Mouse (Mus musculus) urinary bladder, postnatal 10 days (tissue): ENCODE data around the gene AC131692.1.

Experiments used
- DNase-seq: peaks from one replicate; pipeline ENCODE4 v3.0.0; 2022; ENCODE audit warnings: low spot score

The AC131692.1 gene

DNA sequence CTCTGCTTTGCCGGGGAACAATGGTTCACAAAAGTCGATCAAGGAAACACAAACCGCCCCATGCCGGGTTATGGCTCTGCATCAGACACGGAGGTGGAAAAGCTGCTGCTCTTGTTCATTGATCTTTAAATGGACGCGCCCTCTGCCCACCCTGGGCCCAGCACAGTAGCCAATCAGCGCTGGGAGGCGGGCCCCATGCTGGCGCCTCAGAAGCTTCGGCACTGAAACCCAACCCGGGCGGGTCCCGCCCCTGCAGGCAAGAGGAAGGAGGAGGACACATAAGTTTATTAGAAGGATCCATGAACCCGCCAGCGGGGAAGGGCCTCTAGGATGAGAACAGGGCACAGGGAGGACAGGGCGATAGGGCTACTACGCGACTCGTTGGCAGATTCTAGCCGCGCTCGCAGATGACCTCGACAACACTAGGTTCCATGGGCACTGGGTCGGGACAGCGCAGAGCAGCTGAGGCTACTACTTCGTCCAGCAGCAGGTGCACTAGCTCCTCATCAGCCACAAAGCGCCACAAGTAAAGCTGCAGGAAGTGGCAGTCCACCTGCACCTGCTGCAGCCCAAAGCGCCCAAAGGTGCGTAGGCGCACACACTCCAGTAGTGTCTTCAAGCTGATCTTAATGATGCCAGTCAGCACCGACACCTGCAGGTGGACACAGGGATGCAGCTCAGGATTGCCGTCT, 26.3 kb upstream of the AC131692.1 start, which contains the start of gene Tm7sf2:
Gene Tm7sf2, minus strand, starts transcription at position 650 of the 692 bp plus-strand sequence.
- peak; percentile 64 for DNase-seq

DNA sequence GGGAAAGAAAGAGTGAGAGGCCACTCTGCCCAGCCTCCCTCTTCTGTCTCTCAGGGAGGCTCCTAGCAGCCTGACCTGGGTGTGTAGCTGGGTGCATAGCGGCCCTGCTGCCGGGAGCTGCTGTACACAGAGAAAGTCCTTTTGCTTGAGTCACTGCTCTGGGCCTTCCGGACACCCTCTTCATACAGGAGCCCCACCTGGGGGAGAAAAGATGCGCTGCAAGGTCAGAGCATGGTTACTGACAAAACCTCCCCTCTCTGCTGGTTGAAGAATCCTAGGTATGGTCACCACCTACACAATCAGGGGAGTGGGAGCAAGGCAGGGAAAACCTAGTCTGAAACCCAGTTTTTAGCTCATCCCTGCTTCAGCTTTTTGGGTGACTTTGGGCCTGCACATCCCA, 25.3 kb upstream of the AC131692.1 start:
- no peak for DNase-seq

DNA sequence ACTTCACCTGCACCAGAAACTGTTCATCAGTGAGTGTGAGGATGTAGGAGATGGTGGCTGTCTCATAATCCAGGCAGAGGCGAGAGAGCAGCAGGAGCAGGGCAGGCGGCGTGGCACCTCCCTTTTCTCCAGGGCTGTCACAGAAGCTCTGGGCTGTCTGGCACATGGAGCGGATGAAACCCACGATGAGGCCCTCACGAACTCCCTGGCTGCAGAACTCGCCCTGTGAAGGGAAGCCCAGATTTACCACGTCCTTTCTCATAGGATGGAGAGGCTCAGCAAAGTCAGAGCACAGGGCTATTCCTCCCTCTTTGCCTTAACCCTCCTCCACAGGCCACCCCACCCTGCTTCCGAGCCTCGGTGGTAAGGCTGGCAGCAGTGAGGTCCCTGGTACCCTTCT, 24.4 kb upstream of the AC131692.1 start:
- DNase-seq: no peak

DNA sequence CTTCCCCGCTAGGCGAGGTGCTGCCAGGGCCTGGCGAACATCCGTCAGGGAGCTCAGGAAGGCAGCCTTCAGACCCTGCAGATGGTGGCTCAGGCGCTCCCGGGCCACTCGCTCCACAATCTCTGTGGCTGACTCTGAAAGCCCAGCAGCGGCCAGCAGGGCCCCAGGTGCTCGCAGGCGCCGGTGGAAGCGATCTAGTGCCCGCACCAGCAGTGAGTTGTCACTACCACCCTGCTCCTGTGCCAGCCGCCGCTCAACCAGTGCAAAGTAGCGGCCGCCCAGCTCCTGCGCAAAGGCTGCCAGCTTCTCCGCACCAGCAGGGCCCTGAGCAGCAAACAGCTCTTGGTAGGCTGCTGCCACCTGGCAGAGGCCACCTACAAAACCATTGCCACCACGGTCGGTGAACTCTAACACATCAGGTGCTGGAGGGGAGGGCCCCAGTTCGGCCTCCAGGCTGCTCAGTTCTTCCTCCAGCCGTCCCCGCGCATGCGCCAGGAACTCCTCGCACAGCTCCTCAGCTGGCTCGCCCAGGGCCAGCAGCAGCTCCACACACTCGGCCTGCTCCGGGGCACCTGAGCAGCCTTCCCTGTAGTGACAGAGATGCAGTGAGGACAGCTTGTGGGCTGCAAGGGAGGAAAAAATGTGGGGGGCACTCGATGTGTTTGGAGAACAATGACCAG, 23.5 kb upstream of the AC131692.1 start:
- DNase-seq: no peak

DNA sequence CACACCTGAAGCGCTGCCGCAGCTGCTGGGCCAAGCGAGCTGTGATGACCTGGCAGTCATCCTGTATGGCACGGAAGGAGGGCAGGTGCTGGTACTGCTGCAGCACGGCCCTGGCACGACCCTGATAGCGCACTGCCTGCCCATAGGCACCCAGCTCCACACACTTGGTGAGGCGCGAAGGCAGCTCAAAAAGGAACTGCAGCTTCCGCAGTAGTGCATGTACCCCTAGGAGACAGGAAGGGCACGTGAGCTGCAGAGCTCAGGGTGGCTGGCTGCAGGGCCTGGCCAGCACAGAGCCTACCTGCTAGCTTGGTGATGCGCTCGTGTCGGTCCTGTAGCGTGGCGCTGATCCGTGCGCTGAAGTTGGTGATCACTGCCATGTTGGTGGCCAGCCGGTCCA, 23.0 kb upstream of the AC131692.1 start:
- no peak for DNase-seq

DNA sequence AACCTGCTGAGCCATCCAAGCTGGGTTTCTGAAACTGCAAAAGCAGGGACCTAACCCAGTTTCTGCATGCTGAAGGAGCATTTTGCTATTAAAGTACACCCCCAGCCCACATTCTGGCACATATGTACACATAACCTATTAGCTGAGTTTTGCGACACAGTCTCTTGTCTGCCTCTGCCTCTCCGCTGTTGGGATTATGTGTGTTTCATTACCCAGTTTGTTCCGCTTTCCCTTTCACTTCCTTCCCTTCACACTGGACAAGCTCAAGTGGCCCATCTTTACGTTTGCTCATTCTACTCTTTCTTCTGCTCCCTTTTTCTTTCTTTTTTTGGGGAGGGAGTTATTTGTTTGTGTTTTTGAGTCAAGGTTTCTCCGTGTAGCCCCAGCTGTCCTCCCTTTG, 20.3 kb upstream of the AC131692.1 start:
- DNase-seq: no peak

DNA sequence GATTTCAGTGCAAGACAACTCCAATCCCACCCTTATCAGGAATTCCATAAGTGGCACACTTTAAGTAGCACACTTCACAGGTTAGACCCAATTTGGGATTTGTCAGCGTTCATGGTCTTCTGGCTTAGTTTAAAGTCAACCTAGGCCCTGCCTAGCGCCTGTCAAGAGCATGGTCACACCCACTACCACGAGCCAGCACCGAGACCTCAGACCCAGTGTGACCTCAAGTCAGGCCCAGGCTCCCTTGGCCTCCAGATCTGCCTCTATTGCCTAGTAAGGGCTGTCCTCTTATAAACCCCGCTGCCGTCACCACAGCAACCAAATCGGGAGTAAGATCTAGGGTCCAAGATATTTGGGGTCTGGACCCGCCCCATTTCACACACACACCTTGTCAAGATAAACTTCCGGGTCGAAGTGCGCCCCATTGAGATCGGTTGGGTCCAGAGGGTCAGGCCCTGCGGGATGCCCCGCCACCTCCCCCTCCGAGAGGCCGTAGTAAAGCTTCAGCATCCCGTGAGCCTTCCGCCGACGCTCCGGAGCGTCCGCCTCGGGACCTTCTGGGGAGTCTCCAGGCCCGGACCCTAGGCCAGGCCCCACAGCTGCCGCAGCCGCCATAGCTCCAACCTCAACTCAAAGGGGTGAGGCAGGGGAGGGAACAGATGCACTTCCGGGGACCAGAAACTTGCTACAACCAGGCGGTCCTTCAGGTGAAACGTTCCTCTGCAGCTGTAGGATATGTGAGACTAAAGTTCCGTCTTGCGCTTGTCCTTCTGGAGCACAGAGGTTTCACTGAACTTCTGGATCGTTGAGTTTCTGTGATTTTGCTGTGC, 17.4 kb upstream of the AC131692.1 start, which contains the start of gene Vps51:
Gene Vps51, minus strand, starts transcription at position 668 of the 830 bp plus-strand sequence.
- peak; percentile 38 for DNase-seq

DNA sequence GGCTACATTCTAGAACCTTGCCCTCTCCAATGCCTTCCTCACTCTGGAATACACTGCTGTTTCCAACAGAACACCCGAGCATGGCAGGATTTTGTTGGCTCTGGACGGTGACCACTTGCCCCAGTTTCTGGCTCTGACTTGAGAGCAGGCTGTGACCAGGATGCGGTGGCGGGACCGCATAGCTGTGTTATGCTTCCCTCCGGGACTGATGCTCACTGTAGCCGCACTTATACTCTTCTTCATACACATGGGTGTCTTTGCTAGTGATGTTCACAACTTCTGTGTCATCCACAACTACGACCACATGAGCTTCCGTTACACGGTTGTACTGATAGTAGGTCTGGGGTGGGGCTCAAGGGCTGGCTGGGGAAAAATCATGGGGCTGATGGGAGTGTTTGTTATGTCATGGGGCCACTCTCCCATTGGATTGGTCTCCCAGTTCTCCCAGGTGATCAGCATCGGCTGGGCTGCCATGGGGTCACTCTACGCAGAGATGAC, 14.2 kb upstream of the AC131692.1 start, which contains the start of gene Tmem262:
Gene Tmem262, plus strand, starts transcription at position 51 of the 498 bp plus-strand sequence.
- no peak for DNase-seq

DNA sequence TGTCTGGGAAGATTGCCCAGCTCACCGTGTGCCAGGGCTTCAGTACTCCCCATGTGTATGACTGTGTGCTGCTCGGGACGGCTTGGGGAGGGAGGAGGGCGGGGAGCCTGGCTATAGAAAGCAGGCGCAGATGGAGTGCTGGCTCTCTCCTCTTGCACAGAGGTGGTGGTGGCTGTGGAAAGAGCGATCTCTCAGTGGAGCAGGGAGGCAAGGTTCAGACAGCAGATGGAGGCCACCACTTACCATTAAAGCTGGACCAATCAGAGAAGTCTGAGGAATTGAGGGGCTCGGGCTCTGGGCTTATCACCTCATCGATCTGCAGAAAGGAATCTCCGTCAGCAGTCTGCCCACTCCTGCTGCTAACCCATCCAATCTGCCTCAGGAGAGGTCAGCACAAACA, 12.1 kb upstream of the AC131692.1 start, which contains the start of gene Gm28374:
Gene Gm28374, minus strand, starts transcription at position 101 of the 400 bp plus-strand sequence.
- DNase-seq: no peak

DNA sequence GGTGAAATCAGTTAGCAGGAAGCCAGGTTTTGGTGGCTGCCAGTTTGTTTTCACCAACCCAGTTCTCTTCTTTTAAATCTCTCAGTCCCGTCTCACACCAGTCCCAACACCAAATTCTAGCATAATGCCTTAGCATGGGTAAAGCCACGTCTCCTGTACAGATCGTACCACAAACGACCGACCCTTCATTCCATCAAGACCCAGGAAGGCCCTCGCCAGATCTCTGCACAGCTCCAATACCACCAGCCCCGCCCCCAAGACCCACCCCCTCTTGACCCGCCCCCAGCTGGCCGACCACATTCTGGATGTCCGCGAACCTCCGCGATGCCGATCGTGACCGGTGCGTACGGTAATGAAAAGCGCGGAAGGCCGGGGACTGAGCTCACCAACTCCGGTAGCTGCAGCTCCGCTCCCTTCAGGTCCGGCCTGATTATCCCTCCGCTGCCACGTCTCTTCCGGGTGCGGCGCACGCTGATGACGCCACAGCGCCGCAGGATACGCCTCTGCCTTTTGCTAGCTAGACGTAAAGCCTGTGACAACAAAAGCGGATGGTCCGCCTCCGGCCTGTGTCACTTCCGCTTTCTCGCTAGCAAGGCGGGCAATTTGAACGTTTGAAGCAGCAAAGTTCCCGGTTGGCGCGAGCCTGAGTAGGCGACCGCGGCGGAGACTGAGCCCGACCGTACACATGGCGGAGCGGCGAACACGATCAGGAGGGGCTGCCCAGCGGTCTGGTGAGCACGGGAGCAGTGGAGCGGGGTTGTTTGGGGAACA, 9.6 kb upstream of the AC131692.1 start, which contains the start of the genes Zfpl1 and Cdca5:
Gene Zfpl1, minus strand, starts transcription at position 479 of the 771 bp plus-strand sequence.
Gene Cdca5, plus strand, starts transcription at position 506 of the 771 bp plus-strand sequence.
- peak; percentile 83 for DNase-seq

DNA sequence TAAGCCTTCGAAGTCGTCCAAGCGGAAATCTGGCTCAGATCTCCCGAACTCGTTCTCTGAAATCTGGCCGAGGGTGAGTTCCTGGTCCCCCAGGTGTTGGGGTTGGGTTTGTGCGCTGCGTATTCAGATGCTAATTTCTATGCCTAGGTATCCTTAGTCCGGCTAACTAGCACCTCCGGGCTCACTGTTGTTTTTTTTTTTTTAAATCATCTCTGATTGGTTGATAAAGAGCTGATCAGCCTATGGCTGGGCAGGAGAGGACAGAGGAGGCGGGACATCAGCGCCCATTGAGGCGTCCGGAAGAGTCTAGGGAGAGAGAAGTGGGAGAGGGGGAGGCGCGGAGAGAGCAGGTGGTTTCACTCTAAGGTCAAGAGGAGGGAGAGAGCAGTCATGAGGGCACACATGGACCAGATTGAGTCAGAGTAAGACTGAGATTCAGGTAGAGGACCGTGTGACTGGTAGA, 8.8 kb upstream of the AC131692.1 start:
- DNase-seq: no peak

DNA sequence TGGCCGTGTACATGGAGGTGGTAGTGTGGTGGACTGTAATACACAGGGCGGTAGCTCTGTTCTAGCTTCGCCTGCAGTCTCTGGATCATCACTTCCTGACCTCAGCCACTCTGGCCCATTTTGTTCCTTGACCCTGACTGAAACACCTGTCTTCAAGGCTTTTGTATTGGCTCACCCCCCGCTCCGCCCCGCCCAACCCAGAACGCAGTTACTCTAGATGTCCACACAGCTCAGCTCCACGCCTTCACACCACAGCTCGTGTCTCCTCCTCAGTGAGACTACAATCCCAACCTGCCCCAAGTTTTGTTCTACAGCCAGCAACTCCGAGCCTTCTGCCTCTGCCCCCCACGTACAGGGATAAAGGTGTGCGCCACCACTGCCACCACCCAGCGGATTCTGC, 5.4 kb upstream of the AC131692.1 start:
- no peak for DNase-seq

DNA sequence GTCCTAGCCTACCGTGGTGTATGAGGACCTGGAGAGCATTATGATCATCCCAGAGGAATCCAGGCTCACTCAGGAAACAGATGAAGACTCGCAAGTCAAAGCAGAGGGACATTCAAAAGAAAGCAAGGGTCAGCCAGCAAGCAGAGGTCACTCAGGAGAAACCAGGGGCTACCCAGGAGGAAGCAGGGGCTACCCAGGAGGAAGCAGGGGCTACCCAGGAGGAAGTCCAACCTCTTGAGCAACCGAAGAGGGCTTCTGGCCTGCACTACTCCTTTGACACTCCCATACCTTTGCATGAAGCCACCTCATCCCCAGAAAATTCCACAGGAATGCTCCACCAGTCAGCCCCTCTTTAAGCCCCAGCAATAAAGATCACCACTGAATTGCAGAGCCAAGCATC, 3.6 kb downstream of the AC131692.1 start:
- no peak for DNase-seq

DNA sequence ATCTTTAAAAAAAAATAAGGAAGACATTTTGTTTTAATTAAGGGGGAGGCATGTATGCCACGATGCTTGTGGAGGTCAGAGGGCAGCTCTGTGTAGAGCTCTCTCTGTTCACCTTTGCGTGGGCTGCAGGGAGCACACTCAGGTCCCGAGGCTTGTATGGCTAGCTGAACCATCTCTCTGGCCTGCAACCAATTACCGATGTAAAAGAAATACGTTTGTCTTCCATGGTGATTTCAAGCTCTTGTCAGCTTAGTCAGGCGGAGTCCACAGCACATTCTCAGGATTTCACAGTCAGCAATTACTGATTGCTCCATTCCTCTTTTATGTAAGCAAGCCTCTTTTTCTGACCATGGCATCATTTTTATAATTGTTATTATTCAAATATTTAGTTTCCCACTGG, 7.0 kb downstream of the AC131692.1 start:
- DNase-seq: no peak

DNA sequence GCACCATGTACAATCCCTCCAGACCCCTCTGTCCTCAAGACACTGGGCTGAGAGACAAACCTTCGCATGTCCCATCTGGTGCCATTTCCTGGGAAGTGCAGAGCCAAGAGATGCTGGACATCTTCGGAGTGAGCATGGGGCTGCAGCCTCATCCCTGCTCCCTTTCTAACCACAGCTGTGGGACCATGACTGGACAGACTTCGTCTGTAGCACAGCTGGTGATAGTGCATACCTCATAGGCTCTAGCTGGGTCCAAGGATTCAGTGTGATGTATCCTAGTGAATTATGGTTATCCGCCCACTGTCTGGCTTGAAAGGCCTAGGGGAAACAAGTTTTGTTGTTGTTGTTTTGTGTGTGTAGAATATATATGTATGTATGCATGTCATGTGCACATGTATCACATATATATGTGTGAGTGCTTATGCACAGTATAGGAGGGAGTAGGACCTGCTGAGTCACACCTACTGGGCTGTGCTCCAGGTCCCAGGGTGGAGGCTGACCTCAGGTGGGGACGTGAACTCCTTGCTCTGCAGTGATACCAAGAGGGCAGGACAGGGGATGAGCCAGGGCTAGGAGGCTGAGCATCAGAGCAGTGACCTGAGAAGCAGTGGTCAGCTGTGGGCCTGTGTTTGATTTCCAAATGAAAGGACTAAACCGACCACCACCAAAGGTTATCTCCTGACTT, 8.1 kb downstream of the AC131692.1 start:
- no peak for DNase-seq

DNA sequence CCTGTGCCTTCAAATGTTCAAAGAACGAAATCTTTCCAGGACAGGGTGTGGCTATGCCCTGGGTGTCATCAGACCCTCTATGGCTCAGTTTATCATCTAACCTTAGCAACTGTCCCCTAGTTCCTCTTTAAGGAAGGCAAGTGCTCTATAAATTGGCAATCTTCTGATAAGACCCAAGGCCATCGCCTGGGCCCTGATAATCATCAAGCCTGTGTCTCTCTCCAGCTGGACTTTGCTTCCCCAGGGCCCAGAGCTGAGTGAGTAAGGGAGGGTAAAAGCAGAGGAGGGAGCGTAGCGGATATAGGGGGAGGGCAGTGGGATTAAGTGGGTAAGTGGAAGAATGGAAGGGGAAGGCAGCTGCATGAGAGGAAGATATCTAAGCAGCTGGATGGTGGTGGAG, 10.3 kb downstream of the AC131692.1 start:
- DNase-seq: no peak

DNA sequence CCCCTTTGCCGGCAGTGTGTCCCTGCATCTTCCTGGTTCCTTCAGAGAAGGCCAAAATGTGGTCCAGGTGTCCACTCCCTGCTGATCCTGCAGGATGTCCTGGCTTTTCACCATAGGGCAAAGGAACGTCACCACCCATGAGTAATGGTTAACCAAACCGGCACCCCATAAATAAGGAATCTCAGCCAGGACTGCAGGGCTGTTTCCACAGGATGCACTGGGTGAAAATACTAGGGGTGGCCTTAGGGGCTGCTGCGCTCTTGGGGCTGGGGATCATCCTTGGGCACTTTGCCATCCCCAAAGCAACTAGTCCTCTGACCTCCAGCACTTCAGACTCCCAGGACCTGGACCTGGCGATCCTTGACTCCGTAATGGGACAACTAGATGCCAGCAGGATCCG, 11.4 kb downstream of the AC131692.1 start, which contains the start of gene Naaladl1:
Gene Naaladl1, plus strand, starts transcription at position 197 of the 400 bp plus-strand sequence.
- DNase-seq: no peak

DNA sequence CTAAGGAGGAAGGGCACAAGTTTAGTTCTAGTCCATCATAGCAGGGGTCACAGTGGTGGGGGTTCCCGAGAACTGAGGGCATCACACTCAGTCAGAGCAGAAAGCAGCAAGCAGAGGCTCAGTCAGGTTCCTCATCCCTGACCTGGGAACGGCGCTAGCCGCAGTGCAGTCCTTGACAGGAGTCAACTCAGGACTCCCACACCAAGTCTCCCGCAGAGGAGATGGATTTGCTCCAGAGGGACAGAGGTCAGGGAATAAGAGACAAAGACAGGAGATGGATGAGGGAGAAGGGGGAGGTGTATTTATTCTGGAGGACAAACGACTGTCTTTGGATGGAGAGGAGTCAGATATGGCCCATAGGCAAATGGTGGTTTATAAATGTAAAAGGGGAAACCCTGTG, 18.9 kb downstream of the AC131692.1 start:
- no peak for DNase-seq

DNA sequence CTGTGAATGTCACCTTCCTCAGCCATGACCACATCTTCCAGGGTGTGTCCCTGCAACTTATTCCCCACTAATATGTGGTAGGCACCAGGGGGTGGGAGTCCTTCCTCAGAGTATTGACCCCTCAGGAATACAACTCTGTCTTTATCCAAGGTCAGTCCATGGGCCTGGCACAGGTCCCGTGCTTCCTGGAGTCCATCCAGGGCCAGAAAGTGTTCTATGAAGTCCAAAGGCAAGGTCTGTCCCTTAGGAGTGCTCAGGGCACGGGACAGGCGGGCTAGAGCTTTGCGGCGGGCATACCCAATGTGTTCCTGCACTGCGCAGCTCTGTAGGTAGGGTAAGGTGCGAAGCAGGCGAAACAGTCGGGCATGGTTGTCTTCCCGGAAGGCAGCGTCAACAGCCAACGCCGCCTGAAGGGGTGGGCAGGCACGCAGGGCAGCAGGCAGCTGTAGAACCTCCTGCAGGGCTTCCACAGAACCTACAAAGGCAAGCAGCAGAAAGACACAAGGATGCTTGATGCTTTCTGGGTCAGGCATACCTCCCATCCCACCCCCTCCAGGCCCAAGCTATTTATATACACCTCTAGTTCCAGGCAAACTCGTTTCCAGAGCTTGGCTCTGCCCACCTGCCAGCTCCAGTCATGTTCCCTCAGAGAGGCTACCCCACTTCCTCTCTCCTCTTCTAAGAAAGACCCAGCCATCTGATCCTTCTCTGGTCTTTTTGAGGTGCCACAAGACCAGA, 22.1 kb downstream of the AC131692.1 start:
- DNase-seq: no peak
